Mouse (Mus musculus): ENCODE data around the gene B4galt4.
"Not testable (repeated sequence)": the region's sequence is repeated elsewhere in the genome, so short reads cannot be mapped to it uniquely, and the experiment has no call there.

The B4galt4 gene

GRCm38 (mm10) chr16:38766671-38767070 lies 24.6 kb downstream of the B4galt4 start:
- intact Hi-C loops (cut with DNase I), result no loop called here

GRCm38 (mm10) chr16:38767761-38768160 lies 25.7 kb downstream of the B4galt4 start:
- intact Hi-C loops (cut with DNase I), result no loop called here

- intact Hi-C loops (cut with DNase I), result no loop called here
Measured at GRCm38 (mm10) chr16:38768386-38768785, 26.3 kb downstream of the B4galt4 start.

GRCm38 (mm10) chr16:38769529-38769928 lies 27.5 kb downstream of the B4galt4 start:
- intact Hi-C loops (cut with DNase I), result no loop called here

GRCm38 (mm10) chr16:38771145-38771544 lies 29.1 kb downstream of the B4galt4 start:
- intact Hi-C loops (cut with DNase I), result no loop called here

GRCm38 (mm10) chr16:38772906-38773496 lies 30.9 kb downstream of the B4galt4 start:
- intact Hi-C loops (cut with DNase I), result no loop called here

- intact Hi-C loops (cut with DNase I), result no loop called here
Measured at GRCm38 (mm10) chr16:38774964-38775746, 33.1 kb downstream of the B4galt4 start.

GRCm38 (mm10) chr16:38776342-38776741 lies 34.3 kb downstream of the B4galt4 start:
- intact Hi-C loops (cut with DNase I), result no loop called here

- intact Hi-C loops (cut with DNase I), result no loop called here
Measured at GRCm38 (mm10) chr16:38780960-38781572, 39.0 kb downstream of the B4galt4 start.

GRCm38 (mm10) chr16:38781946-38782345 lies 39.9 kb downstream of the B4galt4 start:
- intact Hi-C loops (cut with DNase I), result no loop called here

- intact Hi-C loops (cut with DNase I), result no loop called here
Measured at GRCm38 (mm10) chr16:38782524-38783067, 40.5 kb downstream of the B4galt4 start.

- intact Hi-C loops (cut with DNase I), result no loop called here
Measured at GRCm38 (mm10) chr16:38785301-38785700, 43.2 kb downstream of the B4galt4 start.

- intact Hi-C loops (cut with DNase I), result no loop called here
Measured at GRCm38 (mm10) chr16:38789016-38789415, 47.0 kb downstream of the B4galt4 start.

- intact Hi-C loops (cut with DNase I), result no loop called here
Measured at GRCm38 (mm10) chr16:38789966-38790365, 47.9 kb downstream of the B4galt4 start.

- intact Hi-C loops (cut with DNase I), result no loop called here
Measured at GRCm38 (mm10) chr16:38793120-38793519, 51.1 kb downstream of the B4galt4 start.

GRCm38 (mm10) chr16:38798957-38799450 lies 56.9 kb downstream of the B4galt4 start:
- intact Hi-C loops (cut with DNase I), result no loop called here

GRCm38 (mm10) chr16:38800091-38800490 lies 58.0 kb downstream of the B4galt4 start, which contains the start of gene Upk1b:
TSS of gene Upk1b (minus strand) at chr16:38800328.
- intact Hi-C loops (cut with DNase I), result no loop called here

GRCm38 (mm10) chr16:38807796-38808195 lies 65.7 kb downstream of the B4galt4 start:
- intact Hi-C loops (cut with DNase I), result not testable (repeated sequence)

GRCm38 (mm10) chr16:38810196-38810595 lies 68.1 kb downstream of the B4galt4 start:
- intact Hi-C loops (cut with DNase I), result loop anchor here (5.0 to 10.0 kb wide), 2 partner anchors 75 to 273 kb away; no protein-coding TSS in a partner anchor

GRCm38 (mm10) chr16:38812521-38812920 lies 70.5 kb downstream of the B4galt4 start:
- intact Hi-C loops (cut with DNase I), result loop anchor here (5.0 to 10.0 kb wide), 2 partner anchors 78 to 275 kb away; no protein-coding TSS in a partner anchor
